Mouse (Mus musculus): Measurements from ENCODE around the gene Akap7. TPM values are rescaled to one million over a fixed set of nuclear protein-coding genes. Genes with fewer than 3 reads are reported as not detected.

Gene Akap7
- total and polyA plus RNA-seq, 3 experiments, result 1.9 to 7.7 TPM; not detected in 1

DNA sequence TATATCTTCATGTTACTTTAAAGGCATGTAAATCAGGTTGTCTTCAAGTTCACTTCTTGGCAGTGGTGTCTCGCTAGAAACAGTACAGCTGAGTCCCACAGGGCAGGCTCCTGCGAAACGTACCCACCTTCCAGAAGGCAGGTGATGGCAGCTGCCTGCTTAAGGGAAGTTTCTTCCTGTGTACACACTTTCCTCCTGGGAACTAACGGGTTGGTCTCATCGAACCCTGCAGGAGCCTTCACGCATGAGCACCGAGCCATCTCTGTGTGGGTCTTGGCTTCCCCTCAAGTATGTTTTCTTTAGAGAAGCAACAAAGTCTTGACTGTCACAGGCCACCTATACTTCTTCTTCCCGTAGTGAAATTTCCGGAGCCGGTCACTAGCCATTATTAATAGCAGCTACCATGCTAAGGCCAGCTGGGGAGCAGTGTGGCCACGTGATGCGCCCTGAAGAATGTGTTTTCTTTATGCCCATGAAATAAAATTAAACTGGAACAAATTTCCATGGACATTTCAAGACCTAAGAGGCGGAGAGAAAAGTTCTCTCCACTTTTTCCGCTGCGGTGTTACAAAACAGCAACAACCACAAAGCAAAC lies 87.7 kb downstream of the Akap7 start:
- TF ChIP-seq GABPA (IDR thresholded peaks at IDR 0.05; ENCODE audit: low read depth, low read length) (no peak), SMC3 (IDR thresholded peaks at IDR 0.05; ENCODE audit: low read depth, low read length) (no peak), MAX (IDR thresholded peaks at IDR 0.05; ENCODE audit: low read length) (no peak), ELF1 (IDR thresholded peaks at IDR 0.05; ENCODE audit: low read depth, low read length) (no peak), JUND (IDR thresholded peaks at IDR 0.05; ENCODE audit: low read depth, low read length) (no peak), SIN3A (IDR thresholded peaks at IDR 0.05; ENCODE audit: low read length) (no peak), POLR2AphosphoS5 (IDR thresholded peaks at IDR 0.05; ENCODE audit: borderline replicate concordance, low read depth, low read length) (no peak), BHLHE40 (IDR thresholded peaks at IDR 0.05; ENCODE audit: borderline replicate concordance, low read depth, low read length) (no peak), POLR2AphosphoS2 (IDR thresholded peaks at IDR 0.05; ENCODE audit: low read length) (no peak), MXI1 (IDR thresholded peaks at IDR 0.05; ENCODE audit: low read depth, low read length) (no peak), TCF12 (IDR thresholded peaks at IDR 0.05; ENCODE audit: low read depth, low read length) (no peak), MAZ (IDR thresholded peaks at IDR 0.05; ENCODE audit: low read depth, low read length) (no peak), USF2 (IDR thresholded peaks at IDR 0.05; ENCODE audit: borderline replicate concordance in 1 of 2, insufficient read depth in 1 of 2, low read depth in 1 of 2, low read length in 2 of 2) (no peak), EP300 (IDR thresholded peaks at IDR 0.05; ENCODE audit: low read depth in 1 of 2, low read length in 2 of 2) (no peak), MAFK (IDR thresholded peaks at IDR 0.05; ENCODE audit: borderline replicate concordance, low read depth, low read length) (no peak), TAL1 (IDR thresholded peaks at IDR 0.05; ENCODE audit: low read length) (no peak), ZC3H11A (IDR thresholded peaks at IDR 0.05; ENCODE audit: low read depth, low read length) (no peak), RAD21 (IDR thresholded peaks at IDR 0.05; ENCODE audit: low read depth, low read length) (no peak)
- Histone ChIP-seq H3K27me3 (ENCODE audit: control insufficient read depth in 1 of 2, insufficient read depth in 2 of 2, low read length in 2 of 2) (no peaks in the 10 kb centered on the region), H3K4me1 (ENCODE audit: control insufficient read depth in 1 of 2, insufficient read depth in 2 of 2, low read length in 2 of 2) (no peaks in the 10 kb centered on the region), H3K27ac (ENCODE audit: control insufficient read depth, low read depth, low read length) (no peak overlapping the region), H3K79me2 (ENCODE audit: control insufficient read depth, insufficient read depth, low read length, poor library complexity) (no peaks in the 10 kb centered on the region), H3K9me3 (replicated peaks; ENCODE audit: insufficient read depth, low read length) (no peaks in the 10 kb centered on the region), H3K4me3 (ENCODE audit: control insufficient read depth in 1 of 2, insufficient read depth in 1 of 2, low read depth in 2 of 2, low read length in 2 of 2) (no peak overlapping the region), H3K36me3 (ENCODE audit: control insufficient read depth in 1 of 2, insufficient read depth in 2 of 2, low read length in 2 of 2) (no peaks in the 10 kb centered on the region; a peak in 1 of 4 replicates), H3K9ac (ENCODE audit: control insufficient read depth, low read depth, low read length, poor library complexity, severe bottlenecking) (no peak overlapping the region)
- no peak for DNase-seq (ENCODE audit: low read depth, low spot score)

DNA sequence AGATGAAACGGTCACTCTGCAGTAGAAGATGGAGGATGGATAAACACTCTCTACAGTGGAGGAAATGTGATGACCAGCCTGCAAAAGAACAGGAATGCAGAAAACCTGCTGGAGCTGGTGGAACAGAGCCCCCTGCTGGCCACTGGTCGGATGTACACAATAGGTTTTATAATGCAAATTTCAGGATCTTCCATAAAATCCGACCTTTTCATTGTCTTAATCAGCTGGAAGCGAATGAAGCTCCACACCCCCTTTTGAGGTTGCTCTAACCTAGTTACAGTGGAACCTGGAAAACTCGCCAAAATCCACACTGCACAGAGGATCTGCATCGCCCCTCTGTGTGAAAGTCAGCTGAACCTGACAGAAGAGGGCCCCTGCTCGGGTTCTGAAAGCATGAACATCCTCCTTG lies 88.4 kb downstream of the Akap7 start:
- Histone ChIP-seq H3K36me3 (ENCODE audit: control insufficient read depth in 1 of 2, insufficient read depth in 2 of 2, low read length in 2 of 2) (no peaks in the 10 kb centered on the region; a peak in 1 of 4 replicates), H3K9ac (ENCODE audit: control insufficient read depth, low read depth, low read length, poor library complexity, severe bottlenecking) (no peak overlapping the region), H3K9me3 (replicated peaks; ENCODE audit: insufficient read depth, low read length) (no peaks in the 10 kb centered on the region), H3K4me1 (ENCODE audit: control insufficient read depth in 1 of 2, insufficient read depth in 2 of 2, low read length in 2 of 2) (no peaks in the 10 kb centered on the region), H3K79me2 (ENCODE audit: control insufficient read depth, insufficient read depth, low read length, poor library complexity) (no peaks in the 10 kb centered on the region), H3K4me3 (ENCODE audit: control insufficient read depth in 1 of 2, insufficient read depth in 1 of 2, low read depth in 2 of 2, low read length in 2 of 2) (no peak overlapping the region), H3K27me3 (ENCODE audit: control insufficient read depth in 1 of 2, insufficient read depth in 2 of 2, low read length in 2 of 2) (no peaks in the 10 kb centered on the region), H3K27ac (ENCODE audit: control insufficient read depth, low read depth, low read length) (no peak overlapping the region)
- peak; percentile 65 for DNase-seq (ENCODE audit: low read depth, low spot score)
- TF ChIP-seq MEF2A (IDR thresholded peaks at IDR 0.05; ENCODE audit: extremely low read depth, insufficient replicate concordance, low read depth, low read length, poor library complexity, severe bottlenecking) (no peak), MAX (IDR thresholded peaks at IDR 0.05; ENCODE audit: low read length) (no peak), MAZ (IDR thresholded peaks at IDR 0.05; ENCODE audit: low read depth, low read length) (no peak), POLR2AphosphoS2 (IDR thresholded peaks at IDR 0.05; ENCODE audit: low read length) (no peak), NELFE (IDR thresholded peaks at IDR 0.05; ENCODE audit: low read depth, low read length) (no peak), RAD21 (IDR thresholded peaks at IDR 0.05; ENCODE audit: low read depth, low read length) (peak; percentile 98), JUND (IDR thresholded peaks at IDR 0.05; ENCODE audit: low read depth, low read length) (0 out of 2 replicates have a peak, but pooled peaks have one; percentile 57), KAT2A (conservative IDR thresholded peaks at IDR 0.05; ENCODE audit: low read depth, low read length) (no peak), MYB (IDR thresholded peaks at IDR 0.05; ENCODE audit: low read depth, low read length) (no peak), USF1 (IDR thresholded peaks at IDR 0.05; ENCODE audit: low read depth, low read length) (no peak), TAL1 (IDR thresholded peaks at IDR 0.05; ENCODE audit: low read length) (no peak), ETS1 (IDR thresholded peaks at IDR 0.05; ENCODE audit: low read depth, low read length) (no peak), CTCF (IDR thresholded peaks at IDR 0.05 in 2 of 3, conservative IDR thresholded peaks at IDR 0.05 in 1 of 3; ENCODE audit: control insufficient read depth in 1 of 3, insufficient read depth in 1 of 3, low read depth in 2 of 3, low read length in 3 of 3, poor library complexity in 1 of 3, severe bottlenecking in 1 of 3) (peak; percentile 80 to 95 (median 90)), SMC3 (IDR thresholded peaks at IDR 0.05; ENCODE audit: low read depth, low read length) (peak; percentile 99), ZC3H11A (IDR thresholded peaks at IDR 0.05; ENCODE audit: low read depth, low read length) (peak; percentile 97), POLR2AphosphoS5 (IDR thresholded peaks at IDR 0.05; ENCODE audit: borderline replicate concordance, low read depth, low read length) (no peak)
